Mouse (Mus musculus) heart, embryonic 10.5 days (tissue): ENCODE results near the gene Stxbp3. TPM values are rescaled to one million over a fixed set of nuclear protein-coding genes. Genes with fewer than 3 reads are reported as not detected.
A peak's percentile ranks its signal among the peaks of the same experiment; 100 is the strongest.
"Not testable (repeated sequence)": the region's sequence is repeated elsewhere in the genome, so short reads cannot be mapped to it uniquely, and the experiment has no call there.

Experiments
- DNase-seq: peaks from one replicate; pipeline ENCODE4 v3.0.0-alpha.2; 2017; ENCODE audit warnings: low spot score
- H3K27ac ChIP-seq: fragments of 300-500 bp; sonication (generic); 2 replicates; pipeline ENCODE4 v1.5.1; 2016; ENCODE audit warnings: mild to moderate bottlenecking
- H3K27me3 ChIP-seq: fragments of 300-500 bp; sonication (generic); 2 replicates; pipeline ENCODE4 v1.6.1; 2016; ENCODE audit warnings: mild to moderate bottlenecking; ENCODE audit not compliant: poor library complexity, insufficient read depth, severe bottlenecking
- H3K36me3 ChIP-seq: fragments of 300-500 bp; sonication (generic); 2 replicates; pipeline ENCODE4 v1.6.1; 2016; ENCODE audit warnings: mild to moderate bottlenecking, moderate library complexity
- H3K4me1 ChIP-seq: fragments of 300-500 bp; sonication (generic); 2 replicates; pipeline ENCODE4 v1.6.1; 2016; ENCODE audit warnings: mild to moderate bottlenecking
- H3K4me3 ChIP-seq: fragments of 300-500 bp; sonication (generic); 2 replicates; pipeline ENCODE4 v1.5.1; 2016; ENCODE audit warnings: mild to moderate bottlenecking, moderate library complexity
- H3K9me3 ChIP-seq: fragments of 300-500 bp; sonication (generic); 2 replicates; pipeline ENCODE4 v1.6.1; 2016; ENCODE audit warnings: mild to moderate bottlenecking, moderate library complexity
- WGBS: fragments of 180-500 bp; shearing (Covaris S2); methylation state at CpG from one replicate; pipeline ENCODE4 v1.1.7; 2016; 5-methylcytosine and 5-hydroxymethylcytosine counted together
- polyA plus RNA-seq: library from polyadenylated mRNA; unstranded; fragments of >200 nt; fragmentation: Nextera tagmentation; extraction: Ambion mirVana; gene quantifications from 2 replicates; pipeline ENCODE4 v1.2.1, GENCODE M21; 2016

Gene Stxbp3
- 29.4 and 30.8 TPM in 2 replicates for polyA plus RNA-seq

DNA sequence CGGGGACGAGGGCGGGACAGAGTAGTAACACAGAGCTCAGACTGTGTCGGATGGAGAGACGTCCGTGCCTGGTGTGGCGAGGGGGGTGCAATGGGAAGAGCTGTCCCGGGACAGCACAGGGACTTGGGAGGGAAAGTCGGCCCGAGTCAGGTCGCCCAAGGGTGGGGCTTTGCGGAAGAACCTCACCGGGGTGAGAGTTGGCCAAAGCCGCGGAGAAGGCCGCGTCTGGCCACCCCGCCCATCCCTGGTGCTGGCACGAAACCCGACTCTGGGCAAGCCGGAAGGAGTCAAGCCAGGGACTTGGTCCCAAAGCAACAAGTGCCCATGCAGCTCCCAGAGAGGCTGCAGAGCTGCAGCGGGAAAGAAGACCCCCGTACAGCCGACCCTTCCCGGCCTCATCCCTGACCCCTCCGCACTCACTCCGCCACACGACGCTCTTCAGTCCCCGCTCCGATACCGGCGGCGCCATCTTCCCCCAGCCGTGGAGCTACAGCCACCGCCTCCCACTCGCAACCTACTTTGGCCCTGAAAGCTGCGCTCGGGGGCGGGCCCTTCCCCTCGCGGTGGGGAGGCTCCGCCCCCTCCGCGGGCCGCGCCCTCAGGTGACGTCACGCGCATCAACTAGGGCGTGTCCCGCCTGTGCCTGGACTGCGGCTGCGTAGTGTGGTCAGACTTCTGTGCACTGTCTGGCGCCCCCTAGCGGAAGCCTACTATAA lies at the start of gene Stxbp3:
TSS of gene Stxbp3 (minus strand) at position 527 of the 716 bp plus-strand sequence.
- Histone ChIP-seq H3K9me3 (no peaks in the 10 kb centered on the region), H3K4me3 (peak within 1 kb of the TSS; percentile 74), H3K27me3 (no peaks in the 10 kb centered on the region), H3K4me1 (peaks cover 14% of the 10 kb centered on the region), H3K27ac (peak within 1 kb of the TSS; percentile 90), H3K36me3 (peaks cover 8% of the 10 kb centered on the region; the same call in 1 of the 2 replicates)
- peak; percentile 97 for DNase-seq
- WGBS = under 1% methylated on average over 56 of the region's 56 CpGs

DNA sequence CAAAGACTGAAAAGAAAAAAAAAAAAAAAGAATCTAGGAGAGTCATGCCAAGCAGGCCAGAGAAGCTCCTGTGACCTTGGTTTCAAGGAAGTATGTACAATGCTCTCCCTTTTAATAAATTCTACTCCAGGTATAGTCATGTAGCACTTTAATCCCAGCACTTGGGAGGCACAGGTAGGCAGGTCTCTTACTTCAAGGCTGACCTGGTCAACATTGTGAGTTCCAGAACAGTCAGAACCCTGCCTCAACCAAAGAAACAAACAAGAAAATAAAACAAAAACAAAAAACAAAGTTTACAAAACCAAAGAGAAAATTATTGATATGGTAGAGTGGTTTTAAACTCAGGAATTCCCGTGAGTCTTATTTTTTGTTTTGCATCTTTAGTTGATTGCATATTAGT lies 49.6 kb upstream of the Stxbp3 start, which contains the start of gene Fndc7:
TSS of gene Fndc7 (minus strand) at position 101 of the 400 bp plus-strand sequence.
- H3K36me3 ChIP-seq = no peaks in the 10 kb centered on the region
- H3K4me3 ChIP-seq = no peak within 1 kb of the TSS
- no peak for DNase-seq
- H3K27ac ChIP-seq = no peak within 1 kb of the TSS
- H3K27me3 ChIP-seq = no peaks in the 10 kb centered on the region
- 92% methylated on average over 1 of the region's 1 CpGs for WGBS
- no peaks in the 10 kb centered on the region for H3K9me3 ChIP-seq
- peaks cover 27% of the 10 kb centered on the region for H3K4me1 ChIP-seq

DNA sequence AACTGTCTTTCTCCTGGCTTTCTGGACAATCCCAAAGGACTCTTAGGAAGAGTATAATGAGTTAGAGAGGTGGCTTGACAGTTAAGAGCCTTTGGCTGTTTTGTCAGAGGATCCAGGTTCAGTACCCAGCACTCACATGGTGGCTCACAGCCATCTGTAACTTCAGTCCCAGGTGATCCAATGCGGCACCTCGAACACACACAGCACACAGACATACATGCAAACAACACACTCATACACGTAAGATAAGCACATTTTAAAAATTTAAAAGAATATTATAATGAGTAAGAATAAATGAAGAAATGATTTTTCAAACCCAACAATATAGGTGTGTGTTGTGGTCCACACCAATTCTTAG lies 47.3 kb upstream of the Stxbp3 start:
- 87% methylated on average over 3 of the region's 3 CpGs for WGBS
- H3K27me3 ChIP-seq = no peaks in the 10 kb centered on the region
- no peaks in the 10 kb centered on the region for H3K9me3 ChIP-seq
- peaks cover 42% of the 10 kb centered on the region for H3K4me1 ChIP-seq
- H3K36me3 ChIP-seq = no peaks in the 10 kb centered on the region
- H3K4me3 ChIP-seq = no peak overlapping the region
- peak overlapping the region; percentile 79; the same call in 1 of the 2 replicates for H3K27ac ChIP-seq
- no peak for DNase-seq

DNA sequence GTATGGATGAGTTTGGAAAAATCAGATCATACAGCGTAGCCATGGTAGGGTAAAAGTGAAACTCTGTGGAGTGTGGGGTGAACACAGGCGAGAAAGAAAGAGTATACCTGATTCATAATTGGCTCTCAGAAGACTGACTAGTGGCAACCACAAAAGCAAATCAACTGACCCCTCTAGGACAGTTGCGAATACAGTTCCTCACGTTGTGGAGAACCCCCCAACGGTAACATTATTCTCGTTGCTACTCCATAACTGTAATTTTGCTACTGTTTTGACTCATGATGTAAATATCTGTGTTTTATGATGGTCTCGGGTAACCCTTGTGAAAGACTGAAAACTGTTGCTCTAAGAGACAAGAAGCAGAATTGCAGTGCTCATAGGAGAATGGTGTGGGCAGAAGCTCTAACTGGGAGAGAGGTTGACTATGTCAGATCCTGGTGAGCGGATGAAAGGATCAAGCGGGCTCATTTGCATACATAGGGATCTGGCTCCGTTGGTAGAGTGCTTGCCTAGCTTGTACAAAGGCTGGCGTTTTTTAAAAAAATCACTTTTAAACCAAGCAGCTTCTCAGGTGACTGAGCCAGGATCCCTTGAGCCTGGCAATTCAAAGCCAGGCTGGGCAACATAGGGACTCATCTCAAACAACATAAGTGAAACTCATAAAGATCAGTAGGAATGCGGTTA lies 46.8 kb upstream of the Stxbp3 start:
- H3K4me3 ChIP-seq = no peak overlapping the region
- peaks cover 42% of the 10 kb centered on the region for H3K4me1 ChIP-seq
- WGBS = 60% methylated on average over 12 of the region's 12 CpGs
- peak overlapping the region; percentile 79 for H3K27ac ChIP-seq
- no peaks in the 10 kb centered on the region for H3K27me3 ChIP-seq
- no peaks in the 10 kb centered on the region for H3K36me3 ChIP-seq
- DNase-seq = no peak
- no peaks in the 10 kb centered on the region for H3K9me3 ChIP-seq

DNA sequence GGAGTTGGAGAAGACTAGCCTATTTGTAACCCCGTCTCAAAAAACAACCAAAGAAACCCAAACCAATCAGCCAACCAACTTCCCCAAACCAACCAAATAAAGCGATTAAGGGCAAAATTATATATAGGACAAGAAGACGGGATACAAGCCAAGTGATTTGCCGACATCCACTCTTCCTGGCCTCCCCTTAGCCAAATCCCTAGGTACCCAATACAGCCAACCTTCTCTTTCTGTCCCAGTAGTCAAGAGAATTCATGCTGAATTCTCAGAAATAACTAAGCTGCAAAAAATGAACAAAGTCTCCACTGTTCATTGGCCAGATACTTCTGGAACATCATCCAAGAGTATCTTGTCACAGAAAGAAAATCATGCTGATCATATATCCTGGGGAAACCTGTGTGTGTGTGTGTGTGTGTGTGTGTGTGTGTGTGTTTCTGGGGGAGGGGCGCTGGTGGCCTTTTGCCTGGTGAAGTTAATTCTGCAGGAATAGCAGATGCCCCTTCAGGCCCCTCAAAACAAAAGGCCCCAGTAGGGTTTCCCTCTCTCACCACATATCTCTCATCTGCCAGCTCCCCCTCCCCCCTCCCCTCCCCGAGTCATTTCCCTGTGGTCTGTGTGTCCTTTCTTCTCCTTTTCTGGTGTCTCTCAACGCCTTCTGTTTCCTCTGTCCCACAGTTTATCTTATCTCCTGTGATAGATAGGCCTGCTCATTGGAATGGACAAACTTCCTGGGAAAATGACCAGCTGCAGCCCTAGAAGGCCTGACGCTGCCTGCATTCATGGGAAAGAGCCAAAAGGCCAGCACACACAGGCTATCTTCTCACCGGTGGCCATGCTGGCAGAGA lies 45.6 kb upstream of the Stxbp3 start:
- no peaks in the 10 kb centered on the region for H3K27me3 ChIP-seq
- no peaks in the 10 kb centered on the region for H3K36me3 ChIP-seq
- peaks cover 52% of the 10 kb centered on the region for H3K4me1 ChIP-seq
- WGBS = 32% methylated on average over 9 of the region's 9 CpGs
- DNase-seq = peak; percentile 89
- H3K4me3 ChIP-seq = no peak overlapping the region; the same call in 1 of the 2 replicates
- H3K27ac ChIP-seq = peak overlapping the region; percentile 79
- H3K9me3 ChIP-seq = no peaks in the 10 kb centered on the region

DNA sequence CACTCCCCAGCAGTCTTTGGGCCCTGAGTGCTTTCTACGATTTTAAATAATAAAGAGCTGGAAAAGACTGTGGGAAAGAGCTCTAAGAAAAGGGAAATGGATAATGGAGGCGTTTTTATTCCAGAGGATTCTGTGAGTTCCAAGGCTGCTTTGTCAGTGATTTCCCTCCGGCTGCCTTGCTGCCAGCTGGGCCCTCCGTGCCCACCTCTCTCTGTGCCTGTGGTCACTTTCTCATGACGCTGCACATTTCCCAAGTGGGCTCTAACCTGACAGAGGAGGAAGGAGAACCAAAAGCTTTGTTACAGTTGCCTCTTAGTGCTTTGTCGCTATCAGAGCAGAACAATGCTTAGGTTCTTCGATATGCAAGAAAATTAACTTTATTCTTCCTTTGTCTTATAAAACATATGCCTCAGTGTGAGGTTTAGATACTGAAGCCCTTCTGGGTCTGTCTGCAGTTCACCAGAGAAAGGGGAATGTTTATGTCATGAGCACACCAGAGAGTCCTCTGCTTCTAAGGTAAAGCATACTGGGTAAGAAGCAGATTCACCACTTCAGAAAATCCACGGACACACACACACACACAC lies 44.5 kb upstream of the Stxbp3 start:
- no peak for DNase-seq
- peaks cover 63% of the 10 kb centered on the region for H3K4me1 ChIP-seq
- no peaks in the 10 kb centered on the region for H3K36me3 ChIP-seq
- H3K9me3 ChIP-seq = no peaks in the 10 kb centered on the region
- no peak overlapping the region for H3K4me3 ChIP-seq
- whole genome bisulfite sequencing = 62% methylated on average over 8 of the region's 8 CpGs
- no peaks in the 10 kb centered on the region for H3K27me3 ChIP-seq
- H3K27ac ChIP-seq = peak overlapping the region; percentile 79

DNA sequence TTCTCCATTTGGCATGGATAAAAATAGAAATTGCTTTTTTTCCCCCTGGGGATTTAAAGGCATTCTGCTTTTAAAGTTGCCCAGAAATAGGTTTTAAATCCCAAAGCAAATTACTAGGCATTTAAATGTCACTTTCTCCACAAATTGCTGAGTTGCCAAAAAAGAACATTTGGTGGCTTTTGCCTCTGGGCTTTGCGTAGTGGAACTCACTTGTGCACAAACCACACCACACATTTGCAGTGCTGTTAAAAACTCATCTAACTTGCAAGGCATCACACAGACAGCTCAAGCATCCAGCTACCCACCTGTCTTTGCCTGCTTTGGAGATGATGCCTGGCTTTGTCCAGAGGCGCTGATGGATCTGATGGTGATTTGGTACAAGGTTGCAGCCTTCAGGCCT lies 42.7 kb upstream of the Stxbp3 start:
- DNase-seq = no peak
- WGBS = 87% methylated on average over 2 of the region's 2 CpGs
- no peaks in the 10 kb centered on the region for H3K9me3 ChIP-seq
- H3K36me3 ChIP-seq = no peaks in the 10 kb centered on the region
- no peak overlapping the region for H3K4me3 ChIP-seq
- H3K27me3 ChIP-seq = no peaks in the 10 kb centered on the region
- H3K4me1 ChIP-seq = peaks cover 75% of the 10 kb centered on the region
- no peak overlapping the region for H3K27ac ChIP-seq

DNA sequence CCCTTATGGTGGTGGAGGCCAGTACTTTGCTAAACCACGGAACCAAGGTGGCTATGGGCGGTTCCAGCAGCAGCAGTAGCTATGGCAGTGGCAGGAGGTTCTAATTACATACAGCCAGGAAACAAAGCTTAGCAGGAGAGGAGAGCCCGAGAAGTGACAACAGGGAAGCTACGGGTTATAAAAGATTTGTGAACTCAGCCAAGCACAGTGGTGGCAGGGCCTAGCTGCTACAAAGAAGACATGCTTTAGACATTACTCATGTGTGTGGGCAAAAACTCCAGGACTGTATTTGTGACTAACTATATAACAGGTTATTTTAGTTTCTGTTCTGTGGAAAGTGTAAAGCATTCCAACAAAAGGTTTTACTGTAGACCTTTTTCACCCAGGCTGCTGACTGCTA lies 41.5 kb upstream of the Stxbp3 start:
- DNase-seq, H3K27me3 ChIP-seq, H3K4me3 ChIP-seq, H3K9me3 ChIP-seq, H3K36me3 ChIP-seq: not testable (repeated sequence)
- peaks cover 68% of the 10 kb centered on the region for H3K4me1 ChIP-seq
- 37% methylated on average over 4 of the region's 4 CpGs for WGBS
- H3K27ac ChIP-seq = 0 out of 2 replicates have a peak overlapping the region, but pooled peaks have one; percentile 10

DNA sequence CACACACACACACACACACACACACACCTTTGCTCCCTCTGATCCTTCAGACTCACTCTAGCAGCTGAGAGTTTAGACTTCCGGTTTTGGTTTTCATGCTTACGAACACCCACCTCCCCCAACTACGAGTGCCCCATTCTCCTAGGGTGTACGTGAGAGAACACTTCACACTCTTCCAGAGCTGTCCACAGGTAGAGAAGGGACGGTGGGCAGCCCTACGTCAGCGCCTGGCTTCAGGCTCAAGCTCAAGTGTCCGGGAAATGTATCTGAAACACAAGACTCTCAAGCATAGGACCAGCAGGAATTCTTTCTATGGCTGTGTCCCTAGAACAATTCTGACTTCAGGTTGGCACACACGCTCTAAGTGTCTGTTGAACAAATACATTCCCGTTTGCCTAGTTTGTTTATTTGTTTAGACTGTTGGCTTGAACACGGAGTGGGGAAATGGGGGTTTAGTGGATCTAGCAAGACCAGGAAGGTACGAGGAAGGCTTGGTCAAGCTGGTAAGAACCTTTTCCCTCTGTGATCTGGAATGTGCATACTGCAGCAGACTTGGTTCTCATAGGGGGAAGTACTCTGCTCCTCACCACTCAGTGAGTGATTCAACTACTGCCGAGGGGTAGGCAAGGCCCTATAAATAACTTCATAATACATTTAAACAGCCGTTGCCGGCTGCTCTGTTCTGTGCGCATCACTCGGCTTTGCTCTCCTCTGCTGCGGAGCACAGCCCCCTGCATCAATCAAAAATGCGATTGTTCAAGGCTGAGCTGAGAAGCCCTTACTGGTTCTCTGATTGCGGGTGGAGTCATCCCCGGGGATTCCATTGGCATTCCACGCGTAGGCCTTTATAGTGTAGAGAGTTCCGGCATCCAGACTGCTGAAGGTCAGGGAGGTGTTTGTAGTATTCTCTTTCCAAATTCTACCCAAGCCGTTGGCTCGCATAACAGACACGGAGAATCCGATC lies 40.5 kb upstream of the Stxbp3 start:
- no peak for DNase-seq
- Histone ChIP-seq H3K4me3 (peak overlapping the region; percentile 12; the same call in 1 of the 2 replicates), H3K27ac (peak overlapping the region; percentile 77), H3K9me3 (no peaks in the 10 kb centered on the region), H3K36me3 (no peaks in the 10 kb centered on the region), H3K27me3 (no peaks in the 10 kb centered on the region), H3K4me1 (peaks cover 58% of the 10 kb centered on the region)
- 46% methylated on average over 28 of the region's 28 CpGs for WGBS

DNA sequence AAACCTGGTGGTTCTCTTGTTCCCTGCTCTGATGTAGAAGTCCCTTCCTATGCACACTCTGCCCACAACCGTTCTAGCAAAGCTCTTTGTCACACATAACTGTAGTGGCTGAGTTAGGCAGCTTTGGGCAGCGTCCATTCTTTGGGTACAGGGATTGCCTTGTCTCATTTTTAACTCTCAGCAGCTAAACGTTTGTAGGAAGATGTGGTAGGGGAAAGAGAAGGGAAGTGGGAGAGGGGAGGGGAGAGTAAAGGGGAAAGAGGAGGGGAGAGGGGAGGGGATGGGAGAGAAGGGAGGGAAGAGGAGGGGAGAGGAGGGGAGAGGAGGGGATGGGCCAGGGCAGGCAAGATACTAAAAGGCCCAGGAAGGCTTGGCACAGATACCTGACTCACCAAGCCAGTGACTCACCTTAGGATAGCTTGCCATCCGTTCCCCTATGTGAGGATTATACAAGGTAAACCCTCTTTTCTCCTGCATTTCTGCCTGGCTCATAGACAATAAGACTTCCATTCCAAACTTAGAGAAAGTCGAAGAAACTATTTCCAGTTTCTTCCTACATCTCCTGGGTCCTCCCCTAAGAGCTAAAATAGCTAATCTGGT lies 39.6 kb upstream of the Stxbp3 start:
- no peaks in the 10 kb centered on the region for H3K27me3 ChIP-seq
- no peak for DNase-seq
- H3K36me3 ChIP-seq = no peaks in the 10 kb centered on the region
- peaks cover 49% of the 10 kb centered on the region for H3K4me1 ChIP-seq
- 56% methylated on average over 5 of the region's 5 CpGs for WGBS
- H3K4me3 ChIP-seq = no peak overlapping the region
- peak overlapping the region; percentile 76 for H3K27ac ChIP-seq
- no peaks in the 10 kb centered on the region for H3K9me3 ChIP-seq

DNA sequence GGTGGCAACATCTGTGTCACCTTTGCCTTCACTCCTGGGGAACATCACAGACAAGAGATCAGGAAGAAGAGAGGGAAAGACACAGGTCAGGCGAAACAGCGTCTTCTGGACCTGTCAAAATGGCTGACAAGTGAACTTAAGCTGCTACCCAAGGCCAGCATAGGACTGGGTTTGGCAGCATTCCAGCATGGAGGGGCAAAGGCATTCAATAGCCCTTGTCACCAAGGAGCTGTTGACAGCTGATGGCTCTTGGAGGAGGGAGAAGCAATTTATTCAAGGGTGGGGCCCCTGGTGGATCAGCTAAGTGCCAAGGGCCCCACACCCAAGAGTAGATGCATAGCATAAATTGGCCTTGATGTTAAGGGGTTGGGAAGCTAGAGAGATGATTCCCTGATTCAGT lies 38.8 kb upstream of the Stxbp3 start:
- Histone ChIP-seq H3K4me1 (peaks cover 45% of the 10 kb centered on the region), H3K27me3 (no peaks in the 10 kb centered on the region), H3K9me3 (no peaks in the 10 kb centered on the region), H3K4me3 (no peak overlapping the region), H3K36me3 (no peaks in the 10 kb centered on the region), H3K27ac (peak overlapping the region; percentile 76)
- peak; percentile 81 for DNase-seq
- WGBS = 42% methylated on average over 2 of the region's 2 CpGs
